Mouse (Mus musculus): ENCODE data around the gene Nxpe3.

DNA sequence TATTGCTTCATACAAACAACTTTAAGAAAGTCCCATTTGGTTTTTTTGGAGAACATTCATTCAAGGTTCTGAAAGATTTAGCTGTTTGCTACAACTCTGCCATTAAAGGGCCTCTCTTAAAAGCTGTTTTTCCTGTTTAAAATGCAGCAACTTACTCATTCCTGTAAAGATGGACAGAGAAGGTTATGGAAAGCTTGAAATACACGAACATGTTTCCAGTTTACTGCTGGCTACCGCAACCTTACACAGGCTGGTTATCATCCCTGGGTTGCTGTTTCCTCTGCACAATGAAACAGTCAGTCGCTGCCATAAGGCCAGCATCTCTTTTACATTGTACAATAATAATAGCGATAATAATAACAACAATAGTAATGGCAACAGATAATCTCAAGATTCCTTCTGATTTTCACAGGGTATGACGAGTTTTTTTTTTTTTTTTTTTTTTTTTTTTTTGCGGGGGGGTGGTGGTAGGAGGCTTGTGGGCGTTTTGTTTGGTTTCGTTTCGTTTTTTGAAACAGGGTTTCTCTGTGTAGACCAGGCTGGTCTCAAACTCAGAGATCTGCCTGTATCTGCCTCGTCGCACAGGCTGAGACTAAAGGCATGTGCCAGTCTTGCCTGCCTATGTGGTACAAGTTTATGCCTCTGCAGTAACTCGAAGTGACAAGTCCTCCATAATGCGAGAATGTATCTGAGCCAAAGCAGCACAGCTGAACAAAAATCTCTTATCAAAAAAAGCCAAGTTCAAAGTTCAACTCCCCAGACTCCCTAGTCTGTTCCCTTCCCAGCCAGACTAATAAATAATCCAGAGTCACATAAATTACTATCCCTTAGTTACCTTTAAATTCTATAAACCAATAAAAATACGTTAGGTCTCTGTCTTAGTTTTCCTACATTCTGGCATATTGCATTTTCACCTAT, 7.0 kb upstream of the Nxpe3 start:
- TF ChIP-seq CTCF (conservative IDR thresholded peaks at IDR 0.05; ENCODE audit: insufficient read depth, insufficient read length, low read depth, low read length) (no peak), POLR2A (IDR thresholded peaks at IDR 0.05; ENCODE audit: low read depth, low read length) (no peak)
